Mouse (Mus musculus): ENCODE results near the gene Pxmp2. TPM values are rescaled to one million over a fixed set of nuclear protein-coding genes. Genes with fewer than 3 reads are reported as not detected.

Gene Pxmp2
- total and polyA plus RNA-seq, 3 experiments: 3.9 to 4.6 (median 4.5) TPM

GRCm38 (mm10) chr5:110269141-110270101 is 16.6 kb downstream of the Pxmp2 start, which contains the start of gene Pgam5 (continued):
- TF ChIP-seq IRF4 (IDR thresholded peaks at IDR 0.05; ENCODE audit: low read depth, low read length) (peak; percentile 69; the same call in 1 of the 2 replicates), HCFC1 (IDR thresholded peaks at IDR 0.05; ENCODE audit: low read depth, low read length) (peak; percentile 86), ZNF384 (IDR thresholded peaks at IDR 0.05; ENCODE audit: low read depth, low read length) (peak; percentile 35; the same call in 1 of the 2 replicates), UBTF (IDR thresholded peaks at IDR 0.05; ENCODE audit: low read depth, low read length) (no peak), MXI1 (IDR thresholded peaks at IDR 0.05; ENCODE audit: low read depth, low read length) (peak; percentile 92), POLR2AphosphoS2 (IDR thresholded peaks at IDR 0.05; ENCODE audit: low read depth, low read length) (no peak; the same call in 1 of the 2 replicates), USF2 (conservative IDR thresholded peaks at IDR 0.05; ENCODE audit: low read depth, low read length) (no peak), GABPA (IDR thresholded peaks at IDR 0.05; ENCODE audit: insufficient replicate concordance, low read depth, low read length) (no peak; the same call in 1 of the 2 replicates), SIN3A (IDR thresholded peaks at IDR 0.05; ENCODE audit: low read length) (peak; percentile 92), NELFE (IDR thresholded peaks at IDR 0.05; ENCODE audit: low read depth, low read length) (peak; percentile 88), ZKSCAN1 (IDR thresholded peaks at IDR 0.05; ENCODE audit: borderline replicate concordance, low read depth, low read length) (no peak), E2F4 (IDR thresholded peaks at IDR 0.05; ENCODE audit: insufficient replicate concordance, low read depth, low read length) (no peak), TBP (conservative IDR thresholded peaks at IDR 0.05; ENCODE audit: low read depth, low read length) (0 out of 2 replicates have a peak, but pooled peaks have one; percentile 35), CHD2 (IDR thresholded peaks at IDR 0.05; ENCODE audit: low read length) (peak; percentile 83), MYC (IDR thresholded peaks at IDR 0.05; ENCODE audit: low read depth, low read length) (peak; percentile 42; the same call in 1 of the 2 replicates), RCOR1 (conservative IDR thresholded peaks at IDR 0.05; ENCODE audit: low read depth, low read length) (no peak), USF1 (IDR thresholded peaks at IDR 0.05; ENCODE audit: low read depth, low read length) (no peak), MAFK (IDR thresholded peaks at IDR 0.05; ENCODE audit: insufficient replicate concordance, low read length) (no peak), SMC3 (IDR thresholded peaks at IDR 0.05; ENCODE audit: low read depth, low read length) (peak; percentile 40; the same call in 1 of the 2 replicates), CHD1 (IDR thresholded peaks at IDR 0.05; ENCODE audit: low read depth, low read length) (no peak), MEF2A (IDR thresholded peaks at IDR 0.05; ENCODE audit: borderline replicate concordance, low read depth, low read length) (peak; percentile 59; the same call in 1 of the 2 replicates), MAX (IDR thresholded peaks at IDR 0.05; ENCODE audit: low read length) (peak; percentile 65; the same call in 1 of the 2 replicates), ELF1 (IDR thresholded peaks at IDR 0.05; ENCODE audit: low read depth, low read length) (peak; percentile 96)

GRCm38 (mm10) chr5:110266941-110267340 is 19.0 kb downstream of the Pxmp2 start:
- dilution Hi-C loops (cut with MboI; ENCODE audit: extremely low pct_ligation_motif_present, extremely low pct_unique_long_range_greater_than_20kb, low sequenced_read_pairs): no loop called here
- Histone ChIP-seq H3K27ac (ENCODE audit: insufficient read depth, low read depth) (no peak overlapping the region), H3K9ac (ENCODE audit: insufficient read depth, low read depth) (no peak overlapping the region), H3K4me3 (replicated peaks in 1 of 3; ENCODE audit: low read depth in 2 of 3, low read length in 2 of 3, poor library complexity in 1 of 3) (no peak overlapping the region), H3K4me2 (ENCODE audit: insufficient read depth, low read depth, poor library complexity, severe bottlenecking) (no peak overlapping the region), H3K36me3 (replicated peaks in 1 of 2; ENCODE audit: control insufficient read depth in 1 of 2, insufficient read depth in 1 of 2, low read length in 1 of 2) (peaks cover 34 to 41% of the 10 kb centered on the region in 2 experiments), H3K79me2 (replicated peaks; ENCODE audit: control insufficient read depth, extremely low read depth, insufficient read depth, poor library complexity, severe bottlenecking) (peaks cover 31% of the 10 kb centered on the region), H3K27me3 (replicated peaks) (no peaks in the 10 kb centered on the region), H3K4me1 (ENCODE audit: control insufficient read depth in 1 of 2, insufficient read depth in 2 of 2) (peaks cover 4 to 28% of the 10 kb centered on the region in 2 experiments; a peak in 3 of 4 replicates), H3K9me3 (replicated peaks; ENCODE audit: low read length) (no peaks in the 10 kb centered on the region)
- in situ Hi-C loops (cut with MboI; ENCODE audit: low pct_ligation_motif_present, low pct_unique_long_range_greater_than_20kb, low sequenced_read_pairs): no loop called here
- TF ChIP-seq ZMIZ1 (IDR thresholded peaks at IDR 0.05; ENCODE audit: low read depth, low read length) (no peak), ZNF384 (IDR thresholded peaks at IDR 0.05; ENCODE audit: low read depth, low read length) (no peak), MXI1 (IDR thresholded peaks at IDR 0.05; ENCODE audit: low read depth, low read length) (no peak), ZKSCAN1 (IDR thresholded peaks at IDR 0.05; ENCODE audit: borderline replicate concordance, low read depth, low read length) (no peak), KAT2A (IDR thresholded peaks at IDR 0.05; ENCODE audit: insufficient replicate concordance, low read length) (no peak), CHD1 (IDR thresholded peaks at IDR 0.05; ENCODE audit: low read depth, low read length) (no peak), ELF1 (IDR thresholded peaks at IDR 0.05; ENCODE audit: low read depth, low read length) (no peak), MAX (IDR thresholded peaks at IDR 0.05; ENCODE audit: low read length) (no peak), IRF4 (IDR thresholded peaks at IDR 0.05; ENCODE audit: low read depth, low read length) (no peak), JUN (IDR thresholded peaks at IDR 0.05; ENCODE audit: insufficient read depth, low read depth, low read length) (no peak)
- DNase-seq (ENCODE audit: extremely low read depth): no peak
